Mouse (Mus musculus) liver, embryonic 12.5 days (tissue): ENCODE results near the gene Usp21. TPM values are rescaled to one million over a fixed set of nuclear protein-coding genes. Genes with fewer than 3 reads are reported as not detected.
A peak's percentile ranks its signal among the peaks of the same experiment; 100 is the strongest.

ENCODE experiments used
- ATAC-seq: fragments of 200-750 bp; cut with Nextera tagmentation; 2 replicates; pipeline ENCODE4 v1.8.0; 2017; ENCODE audit warnings: moderate number of reproducible peaks, mild to moderate bottlenecking, moderate library complexity
- H3K27ac ChIP-seq: fragments of 300-500 bp; sonication (generic); 2 replicates; pipeline ENCODE4 v1.5.1; 2016; ENCODE audit warnings: mild to moderate bottlenecking
- H3K27me3 ChIP-seq: fragments of 300-500 bp; sonication (generic); replicated peaks from 2 replicates; pipeline ENCODE4 v1.6.1; 2016; ENCODE audit warnings: mild to moderate bottlenecking, moderate library complexity
- H3K36me3 ChIP-seq: fragments of 300-500 bp; sonication (generic); 2 replicates; pipeline ENCODE4 v1.6.1; 2016; ENCODE audit warnings: mild to moderate bottlenecking, moderate library complexity
- H3K4me1 ChIP-seq: fragments of 300-500 bp; sonication (generic); 2 replicates; pipeline ENCODE4 v1.6.1; 2016
- H3K4me2 ChIP-seq: fragments of 300-500 bp; sonication (generic); 2 replicates; pipeline ENCODE4 v1.6.1; 2016; ENCODE audit warnings: mild to moderate bottlenecking, moderate library complexity
- H3K4me3 ChIP-seq: fragments of 300-500 bp; sonication (generic); 2 replicates; pipeline ENCODE4 v1.5.1; 2016; ENCODE audit warnings: mild to moderate bottlenecking, moderate library complexity
- H3K9ac ChIP-seq: fragments of 300-500 bp; sonication (generic); 2 replicates; pipeline ENCODE4 v1.6.1; 2016; ENCODE audit warnings: mild to moderate bottlenecking, moderate library complexity
- H3K9me3 ChIP-seq: fragments of 300-500 bp; sonication (generic); replicated peaks from 2 replicates; pipeline ENCODE4 v1.6.1; 2016; ENCODE audit warnings: mild to moderate bottlenecking, moderate library complexity
- WGBS: fragments of 180-500 bp; shearing (Covaris S2); methylation state at CpG from one replicate; pipeline ENCODE4 v1.1.7; 2016; ENCODE audit not compliant: insufficient replicate concordance; 5-methylcytosine and 5-hydroxymethylcytosine counted together
- polyA plus RNA-seq: library from polyadenylated mRNA; unstranded; fragments of >200 nt; fragmentation: Nextera tagmentation; extraction: Ambion mirVana; gene quantifications from 2 replicates; pipeline ENCODE4 v1.2.1, GENCODE M21; 2016

The Usp21 gene
- polyA plus RNA-seq, 1 experiment from 2014 or later, result 36.2 TPM

DNA sequence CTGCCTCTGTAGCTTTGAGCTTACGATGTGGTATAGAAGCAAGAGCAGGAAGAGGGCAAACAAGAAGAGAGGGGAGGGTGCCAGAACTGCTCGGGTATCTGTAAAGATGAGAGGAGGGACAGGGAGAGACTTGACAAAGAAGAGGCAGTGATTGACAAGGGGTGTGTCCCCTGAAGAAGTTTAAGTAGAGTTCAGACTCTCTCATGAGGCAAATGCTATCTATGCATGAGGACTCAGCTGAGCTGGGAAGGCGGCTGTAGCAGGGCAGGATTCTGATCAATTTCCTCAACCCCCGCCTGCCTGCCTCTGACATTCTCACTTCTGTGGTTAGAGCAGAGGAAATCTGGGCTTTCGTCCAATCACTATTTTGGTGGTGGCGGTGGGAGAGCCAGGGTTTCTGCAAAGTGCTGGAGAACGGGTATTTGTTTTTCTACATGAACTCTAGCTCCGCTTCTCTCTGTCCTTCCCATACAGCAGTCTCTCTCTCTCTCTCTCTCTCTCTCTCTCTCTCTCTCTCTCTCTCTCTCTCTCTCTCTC lies 25.1 kb downstream of the Usp21 start:
- no peaks in the 10 kb centered on the region for H3K36me3 ChIP-seq
- WGBS, result 2% methylated on average over 8 of the region's 8 CpGs
- H3K27ac ChIP-seq, result peak overlapping the region; percentile 6; the same call in 1 of the 2 replicates
- H3K9me3 ChIP-seq, result no peaks in the 10 kb centered on the region
- H3K9ac ChIP-seq, result no peak overlapping the region
- H3K4me1 ChIP-seq, result peaks cover 47% of the 10 kb centered on the region
- H3K4me2 ChIP-seq, result peak overlapping the region; percentile 15
- no peak for ATAC-seq
- H3K4me3 ChIP-seq, result no peak overlapping the region
- peaks cover 55% of the 10 kb centered on the region for H3K27me3 ChIP-seq

DNA sequence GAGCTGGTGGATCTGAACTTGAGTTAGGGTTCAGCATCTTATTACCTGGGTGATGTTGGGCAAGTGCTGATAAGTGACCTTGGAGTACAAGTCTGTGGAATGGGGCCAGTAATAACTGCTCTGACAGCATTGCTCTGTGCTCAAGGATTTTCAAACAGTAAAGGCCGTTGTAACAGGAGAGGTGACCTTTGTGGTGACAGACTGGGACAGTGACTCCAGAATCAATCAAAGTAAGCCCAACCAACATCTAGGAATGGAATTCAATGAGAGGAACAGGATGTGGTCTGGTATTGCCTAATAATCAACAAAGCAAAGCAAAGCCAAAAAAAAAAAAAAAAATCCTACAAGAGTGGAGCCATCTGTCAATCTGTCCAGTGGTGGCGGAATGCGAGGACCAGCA lies 27.5 kb downstream of the Usp21 start:
- H3K9me3 ChIP-seq, result no peaks in the 10 kb centered on the region
- ATAC-seq, result no peak
- H3K4me2 ChIP-seq, result no peak overlapping the region
- no peak overlapping the region for H3K4me3 ChIP-seq
- H3K4me1 ChIP-seq, result peaks cover 34% of the 10 kb centered on the region
- 29% methylated on average over 3 of the region's 3 CpGs for WGBS
- H3K27ac ChIP-seq, result no peak overlapping the region
- H3K27me3 ChIP-seq, result peaks cover 63% of the 10 kb centered on the region
- no peak overlapping the region for H3K9ac ChIP-seq
- H3K36me3 ChIP-seq, result no peaks in the 10 kb centered on the region

DNA sequence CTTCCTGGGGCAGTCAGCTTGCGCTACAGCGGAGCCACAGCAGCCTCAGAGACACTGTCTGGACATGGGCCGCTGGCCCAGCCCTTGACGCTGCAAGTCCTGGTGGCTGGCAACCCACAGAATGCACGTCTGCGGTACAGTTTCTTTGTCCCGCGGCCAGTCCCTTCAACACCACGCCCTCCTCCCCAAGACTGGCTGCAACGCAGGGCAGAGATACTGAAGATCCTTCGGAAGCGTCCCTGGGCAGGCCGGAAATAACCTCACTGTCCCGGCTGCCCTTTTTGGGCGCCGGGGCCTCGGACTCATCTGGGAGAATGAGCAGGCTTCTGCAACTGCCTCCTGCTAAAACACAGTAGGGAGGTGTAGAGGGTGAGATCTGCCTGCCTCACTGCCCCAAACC lies 28.9 kb downstream of the Usp21 start:
- no peak overlapping the region for H3K27ac ChIP-seq
- 51% methylated on average over 17 of the region's 17 CpGs for WGBS
- H3K9me3 ChIP-seq, result no peaks in the 10 kb centered on the region
- no peak for ATAC-seq
- H3K27me3 ChIP-seq, result peaks cover 66% of the 10 kb centered on the region
- H3K4me3 ChIP-seq, result 0 out of 2 replicates have a peak overlapping the region, but pooled peaks have one; percentile 8
- H3K9ac ChIP-seq, result 0 out of 2 replicates have a peak overlapping the region, but pooled peaks have one; percentile 18
- no peaks in the 10 kb centered on the region for H3K36me3 ChIP-seq
- H3K4me1 ChIP-seq, result peaks cover 34% of the 10 kb centered on the region
- peak overlapping the region; percentile 50 for H3K4me2 ChIP-seq

DNA sequence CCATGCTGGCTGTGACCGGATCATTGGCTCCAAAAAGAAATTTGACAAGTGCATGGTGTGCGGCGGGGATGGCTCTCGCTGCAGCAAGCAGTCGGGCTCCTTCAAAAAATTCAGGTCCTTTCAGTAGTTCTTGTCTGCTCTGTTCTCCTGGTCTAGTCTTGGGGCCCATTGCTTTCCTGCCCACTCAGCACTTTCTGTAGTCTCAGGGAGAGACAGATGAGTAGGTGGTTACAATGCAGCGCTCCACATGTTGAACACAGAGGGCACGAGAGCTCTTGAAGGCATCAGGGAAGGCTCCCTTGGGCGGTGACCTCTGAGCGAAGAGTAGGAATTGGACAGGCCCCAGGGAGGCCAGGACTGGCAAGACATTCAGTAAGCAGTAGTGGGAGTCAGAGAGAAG lies 30.0 kb downstream of the Usp21 start:
- Histone ChIP-seq H3K9ac (no peak overlapping the region), H3K4me2 (no peak overlapping the region), H3K36me3 (no peaks in the 10 kb centered on the region), H3K4me3 (no peak overlapping the region), H3K27me3 (peaks cover 65% of the 10 kb centered on the region), H3K9me3 (no peaks in the 10 kb centered on the region), H3K27ac (no peak overlapping the region), H3K4me1 (peaks cover 33% of the 10 kb centered on the region)
- 62% methylated on average over 9 of the region's 9 CpGs for WGBS
- ATAC-seq, result no peak

DNA sequence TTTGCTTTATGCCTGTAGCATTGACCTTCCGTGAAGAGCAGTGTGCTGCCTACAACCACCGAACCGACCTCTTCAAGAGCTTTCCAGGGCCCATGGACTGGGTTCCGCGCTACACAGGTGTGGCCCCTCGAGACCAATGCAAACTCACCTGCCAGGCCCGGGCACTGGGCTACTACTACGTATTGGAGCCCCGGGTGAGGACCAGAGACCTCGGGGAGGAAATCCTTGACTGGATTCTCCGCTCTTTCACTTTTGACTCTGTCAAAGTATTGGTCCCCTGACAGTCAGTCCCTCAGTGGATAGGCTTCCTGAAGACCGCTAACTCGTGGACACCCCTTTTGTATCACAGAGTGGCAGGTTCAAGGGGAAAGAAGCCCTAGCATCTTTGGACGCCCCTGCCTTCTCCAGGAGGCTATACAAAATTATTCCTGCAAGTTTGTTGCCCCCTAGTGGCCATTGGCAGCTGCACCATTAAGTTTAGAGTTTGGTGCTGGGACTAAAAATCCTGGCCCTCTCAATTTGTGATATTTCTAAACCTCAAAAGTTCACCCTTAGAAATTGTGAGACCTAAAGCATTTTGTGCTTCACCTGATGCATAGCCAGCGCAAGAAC lies 30.7 kb downstream of the Usp21 start:
- Histone ChIP-seq H3K9ac (no peak overlapping the region), H3K4me2 (peak overlapping the region; percentile 18; the same call in 1 of the 2 replicates), H3K27me3 (peaks cover 65% of the 10 kb centered on the region), H3K27ac (no peak overlapping the region), H3K4me1 (peaks cover 33% of the 10 kb centered on the region), H3K4me3 (no peak overlapping the region), H3K36me3 (no peaks in the 10 kb centered on the region), H3K9me3 (no peaks in the 10 kb centered on the region)
- WGBS, result 48% methylated on average over 15 of the region's 15 CpGs
- ATAC-seq, result no peak

DNA sequence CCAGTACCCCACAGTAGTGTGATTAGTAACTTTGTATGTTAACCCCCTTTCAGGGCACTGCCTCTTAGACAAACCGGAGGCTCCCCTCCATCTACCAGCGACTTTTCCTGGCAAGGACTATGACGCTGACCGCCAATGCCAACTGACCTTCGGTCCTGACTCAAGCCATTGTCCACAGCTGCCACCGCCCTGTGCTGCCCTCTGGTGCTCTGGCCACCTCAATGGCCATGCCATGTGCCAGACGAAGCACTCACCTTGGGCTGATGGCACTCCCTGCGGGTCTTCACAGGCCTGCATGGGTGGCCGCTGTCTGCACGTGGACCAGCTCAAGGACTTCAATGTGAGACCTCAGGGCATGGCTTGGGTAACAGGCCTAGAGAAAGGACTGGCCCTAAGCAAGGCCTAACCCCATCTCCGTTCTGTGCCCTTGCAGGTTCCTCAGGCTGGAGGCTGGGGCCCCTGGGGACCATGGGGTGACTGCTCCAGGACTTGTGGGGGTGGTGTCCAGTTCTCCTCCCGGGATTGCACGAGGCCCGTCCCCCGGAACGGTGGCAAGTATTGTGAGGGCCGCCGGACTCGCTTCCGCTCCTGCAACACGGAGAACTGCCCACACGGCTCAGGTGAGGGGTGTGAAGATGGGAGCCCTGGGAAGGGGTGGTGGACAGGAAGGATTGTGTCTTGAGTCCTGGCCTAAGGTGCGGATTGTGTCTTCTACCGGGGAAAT lies 31.5 kb downstream of the Usp21 start:
- H3K27ac ChIP-seq, result no peak overlapping the region
- no peak overlapping the region for H3K9ac ChIP-seq
- peaks cover 38% of the 10 kb centered on the region for H3K4me1 ChIP-seq
- no peaks in the 10 kb centered on the region for H3K36me3 ChIP-seq
- H3K9me3 ChIP-seq, result no peaks in the 10 kb centered on the region
- H3K27me3 ChIP-seq, result peaks cover 66% of the 10 kb centered on the region
- WGBS, result 75% methylated on average over 24 of the region's 24 CpGs
- H3K4me3 ChIP-seq, result no peak overlapping the region
- no peak overlapping the region for H3K4me2 ChIP-seq
- no peak for ATAC-seq

DNA sequence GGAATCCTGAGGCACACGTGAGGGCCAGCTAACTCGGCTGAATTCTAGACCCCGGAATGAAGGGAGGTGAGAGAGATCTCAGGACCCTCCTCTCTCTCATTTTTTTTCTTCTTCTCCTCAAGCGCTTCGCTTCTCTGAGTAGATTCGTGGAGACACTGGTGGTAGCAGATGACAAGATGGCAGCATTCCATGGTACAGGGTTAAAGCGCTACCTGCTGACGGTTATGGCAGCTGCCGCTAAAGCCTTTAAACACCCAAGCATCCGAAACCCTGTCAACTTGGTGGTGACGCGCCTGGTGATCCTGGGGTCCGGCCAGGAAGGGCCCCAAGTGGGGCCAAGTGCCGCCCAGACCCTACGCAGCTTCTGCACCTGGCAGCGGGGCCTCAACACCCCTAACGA lies 35.4 kb downstream of the Usp21 start:
- peaks cover 39% of the 10 kb centered on the region for H3K4me1 ChIP-seq
- no peak for ATAC-seq
- H3K36me3 ChIP-seq, result no peaks in the 10 kb centered on the region
- no peak overlapping the region; the same call in 1 of the 2 replicates for H3K9ac ChIP-seq
- H3K4me2 ChIP-seq, result no peak overlapping the region
- peaks cover 61% of the 10 kb centered on the region for H3K27me3 ChIP-seq
- no peak overlapping the region for H3K4me3 ChIP-seq
- H3K9me3 ChIP-seq, result no peaks in the 10 kb centered on the region
- H3K27ac ChIP-seq, result no peak overlapping the region
- 62% methylated on average over 17 of the region's 17 CpGs for WGBS

DNA sequence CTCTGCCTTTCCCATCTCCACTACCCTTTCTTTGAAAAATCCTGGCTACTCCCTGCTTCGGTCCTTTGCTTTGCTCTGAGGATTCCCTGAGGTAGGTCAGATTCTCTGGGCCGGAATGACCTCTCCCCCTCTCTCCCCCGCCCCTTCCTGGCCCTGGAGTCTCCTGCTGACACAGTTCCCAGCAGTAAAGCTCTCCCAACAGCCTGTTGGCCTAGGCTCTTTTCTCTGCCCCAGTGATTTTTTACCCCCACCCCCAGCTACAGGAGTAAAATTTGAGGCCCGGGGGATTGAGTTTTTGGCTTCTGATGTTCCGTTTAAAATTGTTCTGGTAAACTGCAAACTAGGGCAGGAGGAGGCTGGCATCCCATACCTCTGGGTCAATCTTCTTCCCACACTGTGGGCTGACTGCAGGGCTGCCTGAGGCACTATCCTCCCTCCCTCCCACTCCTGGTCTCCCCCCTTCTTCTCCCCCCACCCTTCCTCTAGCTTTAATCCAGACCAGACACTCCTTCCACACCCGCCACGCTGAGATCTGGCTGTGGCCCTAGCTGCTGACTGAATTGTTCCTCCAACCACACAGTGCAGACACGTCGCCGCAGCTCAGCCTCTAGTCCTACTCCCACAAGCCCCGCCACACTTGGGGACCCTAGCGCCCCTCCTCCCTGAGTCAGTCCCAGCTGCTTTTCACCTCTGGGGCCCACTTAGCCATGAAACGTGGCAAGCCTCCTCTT lies 36.0 kb downstream of the Usp21 start:
- no peak overlapping the region; the same call in 1 of the 2 replicates for H3K9ac ChIP-seq
- ATAC-seq, result no peak
- H3K9me3 ChIP-seq, result no peaks in the 10 kb centered on the region
- no peak overlapping the region for H3K27ac ChIP-seq
- no peaks in the 10 kb centered on the region for H3K36me3 ChIP-seq
- H3K4me1 ChIP-seq, result peaks cover 39% of the 10 kb centered on the region
- H3K27me3 ChIP-seq, result peaks cover 61% of the 10 kb centered on the region
- no peak overlapping the region for H3K4me3 ChIP-seq
- 16% methylated on average over 13 of the region's 13 CpGs for WGBS
- peak overlapping the region; percentile 37 for H3K4me2 ChIP-seq

DNA sequence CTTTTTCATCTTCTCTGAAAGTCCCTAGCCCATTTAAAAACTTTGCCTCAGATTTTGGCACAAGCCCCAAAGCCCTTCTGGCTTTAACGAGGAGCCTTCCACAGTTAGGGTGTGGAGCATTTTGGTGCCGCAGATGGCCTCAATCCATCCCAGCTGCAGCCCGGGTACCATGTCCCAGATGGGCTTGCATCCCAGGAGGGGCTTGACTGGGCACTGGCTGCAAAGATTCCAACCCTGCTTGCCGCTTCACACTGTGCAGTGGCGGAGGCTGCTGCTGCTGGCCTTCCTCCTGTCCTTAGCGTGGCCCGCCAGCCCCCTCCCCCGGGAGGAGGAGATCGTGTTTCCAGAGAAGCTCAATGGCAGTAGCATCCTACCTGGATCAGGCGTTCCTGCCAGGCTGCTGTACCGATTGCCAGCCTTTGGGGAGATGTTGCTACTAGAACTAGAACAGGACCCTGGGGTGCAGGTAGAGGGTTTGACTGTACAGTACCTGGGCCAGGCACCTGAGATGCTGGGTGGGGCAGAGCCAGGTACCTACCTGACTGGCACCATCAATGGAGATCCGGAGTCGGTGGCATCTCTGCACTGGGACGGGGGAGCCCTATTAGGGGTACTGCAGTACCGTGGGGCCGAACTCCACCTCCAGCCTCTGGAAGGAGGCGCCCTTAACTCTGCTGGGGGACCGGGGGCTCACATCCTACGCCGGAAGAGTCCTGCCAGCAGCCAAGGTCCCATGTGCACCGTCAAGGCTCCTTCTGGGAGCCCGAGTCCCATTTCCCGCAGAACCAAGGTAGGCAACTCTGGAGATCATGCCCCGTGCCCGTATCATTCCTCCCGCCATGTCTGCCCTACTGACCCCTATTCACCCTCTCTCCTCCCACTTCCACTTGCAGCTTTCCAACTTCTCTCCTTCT lies 36.9 kb downstream of the Usp21 start, which contains the start of gene Ndufs2:
Gene Ndufs2 (minus strand): TSS at position 709 of the 914 bp plus-strand sequence.
- 31% methylated on average over 26 of the region's 26 CpGs for WGBS
- Histone ChIP-seq H3K4me3 (peak within 1 kb of the TSS; percentile 10; the same call in 1 of the 2 replicates), H3K36me3 (peaks cover under 1% of the 10 kb centered on the region; the same call in 1 of the 2 replicates), H3K9ac (no peak within 1 kb of the TSS; the same call in 1 of the 2 replicates), H3K4me2 (peak within 1 kb of the TSS; percentile 37), H3K27me3 (peaks cover 54% of the 10 kb centered on the region), H3K9me3 (no peaks in the 10 kb centered on the region), H3K27ac (no peak within 1 kb of the TSS), H3K4me1 (peaks cover 44% of the 10 kb centered on the region)
- no peak for ATAC-seq

DNA sequence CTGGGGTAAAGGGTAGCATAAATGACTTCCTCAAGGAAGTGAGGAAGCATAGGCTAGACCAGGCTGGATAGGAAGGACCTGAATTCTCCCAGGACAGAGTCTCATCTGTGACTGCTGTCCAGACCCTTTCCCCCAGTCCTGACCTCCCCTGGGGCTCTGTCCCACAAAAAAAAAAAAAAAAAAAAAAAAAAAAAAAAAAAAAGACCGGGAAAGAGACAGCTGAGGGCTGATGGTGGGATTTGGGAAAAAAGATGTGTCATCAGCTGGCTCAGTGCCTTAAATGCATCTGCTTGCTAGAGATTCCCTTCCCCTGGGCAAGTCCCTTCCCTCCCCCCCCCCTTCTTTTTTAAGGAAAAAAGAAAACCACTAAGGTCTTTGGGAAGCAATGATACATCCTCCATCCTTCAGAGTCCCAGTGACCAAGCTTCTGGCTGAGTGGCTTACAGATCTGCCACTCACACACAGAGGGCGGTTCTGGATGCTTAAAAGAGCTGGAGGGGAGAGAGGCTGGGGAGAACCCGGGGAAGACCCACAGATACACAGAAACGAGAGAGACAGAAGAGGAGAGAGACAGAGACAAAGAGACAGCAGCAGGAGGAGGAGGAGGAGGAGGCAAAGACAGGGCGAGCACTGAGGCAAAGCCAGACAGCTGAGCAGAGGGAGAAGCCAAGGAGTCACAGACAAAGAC lies 37.7 kb downstream of the Usp21 start, which contains the start of gene Adamts4:
Gene Adamts4 (plus strand): TSS at position 509 of the 688 bp plus-strand sequence.
- ATAC-seq, result no peak
- H3K27me3 ChIP-seq, result peaks cover 54% of the 10 kb centered on the region
- H3K9me3 ChIP-seq, result no peaks in the 10 kb centered on the region
- no peak within 1 kb of the TSS; the same call in 1 of the 2 replicates for H3K27ac ChIP-seq
- no peak within 1 kb of the TSS for H3K9ac ChIP-seq
- H3K4me1 ChIP-seq, result peaks cover 53% of the 10 kb centered on the region
- H3K4me3 ChIP-seq, result peak within 1 kb of the TSS; percentile 10; the same call in 1 of the 2 replicates
- peak within 1 kb of the TSS; percentile 37 for H3K4me2 ChIP-seq
- WGBS, result 20% methylated on average over 5 of the region's 5 CpGs
- peaks cover 9% of the 10 kb centered on the region for H3K36me3 ChIP-seq
